Mouse (Mus musculus) left cerebral cortex, postnatal 25 days (tissue): Measurements from ENCODE around the gene Il17re. TPM values are rescaled to one million over a fixed set of nuclear protein-coding genes. Genes with fewer than 3 reads are reported as not detected.

Experiments
- DNase-seq, 2 experiments: peaks; one replicate each; pipeline ENCODE4 v3.0.0; 2022; ENCODE audit warnings: low spot score in 2 of 2, mixed read lengths in 1 of 2
- intact Hi-C: fragments of 180-260 bp; cut with DNase I; formaldehyde crosslinking; loops from one replicate; pipeline ENCODE4 v1.15.1; 2025
- total RNA-seq, 2 experiments: library from RNA; stranded (reverse); gene quantifications; 2 replicates each; pipeline ENCODE4 v1.2.3; 2021

The Il17re gene
- total RNA-seq, 2 experiments from 2014 or later, result 0.34 to 0.66 TPM

GRCm38 (mm10) chr6:113442087-113442441 lies 16.2 kb upstream of the Il17re start:
- DNase-seq, result no peak
- intact Hi-C loops, result loop anchor here (1.0 kb wide), 1 partner anchor 27 kb away; no protein-coding TSS in a partner anchor

- intact Hi-C loops, result loop anchor here (1.0 kb wide), 1 partner anchor 27 kb away; no protein-coding TSS in a partner anchor
- DNase-seq, result peak; percentile 88 to 93
Measured at GRCm38 (mm10) chr6:113442442-113443090, 15.7 kb upstream of the Il17re start, which contains the start of gene Jagn1. Jagn1 (plus strand) TSS chr6:113442569.

DNA sequence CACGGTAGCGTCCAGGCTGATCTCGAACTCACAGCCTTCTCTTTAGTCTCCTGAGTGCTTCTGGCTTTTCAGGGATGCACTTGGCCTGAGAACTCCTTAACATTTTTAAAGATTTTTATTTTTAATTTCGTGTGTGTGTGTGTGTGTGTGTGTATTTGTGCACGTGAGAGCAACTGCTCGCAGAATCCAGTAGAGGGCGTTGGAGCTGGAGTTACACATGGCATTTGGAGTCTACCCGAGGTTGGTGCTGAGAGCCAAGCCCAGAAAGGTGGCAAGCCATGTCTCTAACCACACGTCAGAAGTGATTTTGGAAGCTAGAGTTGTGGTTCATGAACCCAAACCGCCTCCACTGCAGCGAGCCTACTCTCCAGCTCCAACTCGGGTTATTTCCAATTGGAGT lies 15.2 kb upstream of the Il17re start:
- no peak for DNase-seq
- intact Hi-C loops, result no loop called here

- intact Hi-C loops, result no loop called here
Measured at GRCm38 (mm10) chr6:113444207-113444965, 13.9 kb upstream of the Il17re start.

GRCm38 (mm10) chr6:113447639-113448038 lies 10.6 kb upstream of the Il17re start:
- DNase-seq, result no peak

More at GRCm38 (mm10) chr6:113444207-113444965, 13.9 kb upstream of the Il17re start:
- DNase-seq, result no peak

DNA sequence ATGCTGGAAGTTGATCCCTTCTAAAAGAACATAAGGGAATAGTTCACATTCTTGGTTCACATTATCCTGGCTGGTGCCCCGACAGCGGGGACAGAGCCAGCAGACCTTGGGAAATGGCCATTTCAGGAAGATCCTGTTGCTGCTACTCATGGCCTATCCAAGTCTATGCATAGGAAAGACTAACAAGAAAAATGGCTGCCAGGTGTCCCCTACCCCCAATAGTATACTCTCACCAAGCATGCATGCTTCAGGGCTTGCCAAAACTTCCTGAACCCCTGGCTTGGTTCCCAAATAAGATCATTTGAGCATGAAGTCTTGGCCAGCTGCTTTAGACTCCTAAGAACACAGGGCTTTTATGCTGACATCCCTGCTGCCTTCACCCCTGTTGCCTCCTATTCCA lies 6.4 kb upstream of the Il17re start:
- intact Hi-C loops, result loop anchor here (5.0 kb wide), 1 partner anchor 80 kb away; the partner anchor contains the start of genes Emc3 and Fancd2
- no peak for DNase-seq

More at GRCm38 (mm10) chr6:113447639-113448038, 10.6 kb upstream of the Il17re start:
- intact Hi-C loops, result no loop called here

DNA sequence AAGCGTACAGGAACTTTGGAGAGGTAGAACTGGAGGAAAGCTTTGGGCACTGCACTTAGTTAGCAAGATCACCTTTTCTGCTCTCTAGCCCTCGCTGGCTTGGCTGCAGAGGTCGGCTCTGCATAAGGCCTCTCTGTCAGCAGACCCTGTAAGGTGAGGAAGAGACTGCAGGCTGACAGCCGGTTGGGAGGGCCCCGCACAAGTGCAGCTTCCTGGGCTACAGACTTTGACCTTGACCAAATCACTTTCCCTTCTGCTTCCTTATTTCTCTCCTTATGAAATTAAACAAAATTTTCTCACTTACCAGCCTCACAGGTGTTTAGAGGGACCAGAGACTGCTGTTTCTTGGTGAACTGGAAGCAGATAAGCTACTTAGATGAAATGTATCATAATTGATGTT lies 3.3 kb upstream of the Il17re start:
- intact Hi-C loops, result no loop called here

DNA sequence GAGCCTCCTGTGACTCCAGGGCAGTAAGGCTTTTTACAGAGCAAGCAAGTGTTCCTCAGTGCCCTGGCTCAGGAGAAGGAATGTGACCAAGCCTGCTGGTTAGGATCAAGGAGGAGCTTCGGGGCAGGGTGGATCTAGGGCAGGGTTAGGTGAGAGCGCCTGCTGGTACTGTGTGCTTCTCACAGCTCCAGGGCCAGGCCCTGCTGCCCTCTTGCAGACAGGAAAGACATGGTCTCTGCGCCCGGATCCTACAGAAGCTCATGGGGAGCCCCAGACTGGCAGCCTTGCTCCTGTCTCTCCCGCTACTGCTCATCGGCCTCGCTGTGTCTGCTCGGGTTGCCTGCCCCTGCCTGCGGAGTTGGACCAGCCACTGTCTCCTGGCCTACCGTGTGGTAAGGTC lies 351 bp downstream of the Il17re start:
- no peak for DNase-seq
- intact Hi-C loops, result no loop called here

More for the DNA sequence above, 3.3 kb upstream of the Il17re start:
- DNase-seq, result no peak

- DNase-seq, result no peak
- intact Hi-C loops, result no loop called here
Measured at GRCm38 (mm10) chr6:113464040-113464439, 5.8 kb downstream of the Il17re start.

DNA sequence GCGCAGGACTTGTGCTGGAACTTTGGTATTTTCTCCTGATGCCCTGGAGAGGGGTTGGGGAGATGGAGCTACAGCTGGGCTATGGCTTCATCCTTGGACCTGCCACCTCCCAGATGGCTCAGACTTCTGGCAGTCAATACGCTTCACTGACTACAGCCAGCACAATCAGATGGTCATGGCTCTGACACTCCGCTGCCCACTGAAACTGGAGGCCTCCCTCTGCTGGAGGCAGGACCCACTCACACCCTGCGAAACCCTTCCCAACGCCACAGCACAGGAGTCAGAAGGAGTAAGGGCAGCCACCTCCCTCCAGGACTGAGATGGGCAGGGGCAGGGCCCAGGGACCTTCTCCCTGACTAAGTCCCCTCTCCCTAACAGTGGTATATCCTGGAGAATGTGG lies 7.3 kb downstream of the Il17re start:
- intact Hi-C loops, result no loop called here
- no peak for DNase-seq

DNA sequence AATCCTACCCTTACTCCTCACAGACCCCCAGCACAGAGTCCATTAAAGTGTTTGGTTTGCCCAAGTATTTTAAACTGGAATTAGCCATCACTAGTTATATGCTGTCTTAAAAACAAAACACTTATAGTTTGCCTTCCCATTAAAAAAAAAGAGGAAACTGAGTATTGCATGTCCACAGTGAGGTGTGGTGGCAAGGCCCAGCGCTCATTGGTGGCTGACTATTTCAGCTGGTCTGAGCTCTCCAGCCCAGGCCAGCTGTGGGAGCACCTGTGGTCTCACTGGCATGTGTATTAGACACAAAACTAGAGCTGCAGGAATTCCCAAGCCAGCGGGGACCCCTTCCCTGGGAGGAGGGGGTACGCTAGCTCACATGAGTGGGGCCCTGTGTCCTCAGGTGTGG lies 10.2 kb downstream of the Il17re start:
- no peak for DNase-seq
- intact Hi-C loops, result no loop called here

DNA sequence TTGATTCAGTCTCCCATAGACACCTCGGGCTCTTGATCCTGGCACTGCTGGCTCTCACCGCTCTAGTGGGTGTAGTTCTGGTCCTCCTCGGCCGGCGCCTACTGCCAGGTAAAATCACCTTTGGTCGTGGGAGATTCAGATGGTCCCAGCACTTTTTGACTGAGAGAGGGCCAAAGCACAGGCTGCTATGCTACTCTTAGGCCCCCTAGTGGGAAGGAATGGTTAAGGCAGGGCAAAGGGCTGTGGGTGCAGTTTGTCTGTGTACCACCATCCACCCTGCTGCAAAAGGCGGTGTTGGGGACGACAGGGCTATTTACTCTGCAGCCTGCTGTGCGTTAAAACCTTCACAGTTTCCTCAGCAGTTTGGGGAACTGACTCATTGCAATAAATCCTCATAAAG lies 10.7 kb downstream of the Il17re start:
- intact Hi-C loops, result loop anchor here (1.0 kb wide), 1 partner anchor 27 kb away; the partner anchor contains the start of gene Jagn1
- peak; percentile 45 to 55 for DNase-seq

GRCm38 (mm10) chr6:113469432-113469831 lies 11.1 kb downstream of the Il17re start:
- DNase-seq, result peak; percentile 63 to 76
- intact Hi-C loops, result loop anchor here (1.0 kb wide), 1 partner anchor 27 kb away; the partner anchor contains the start of gene Jagn1

DNA sequence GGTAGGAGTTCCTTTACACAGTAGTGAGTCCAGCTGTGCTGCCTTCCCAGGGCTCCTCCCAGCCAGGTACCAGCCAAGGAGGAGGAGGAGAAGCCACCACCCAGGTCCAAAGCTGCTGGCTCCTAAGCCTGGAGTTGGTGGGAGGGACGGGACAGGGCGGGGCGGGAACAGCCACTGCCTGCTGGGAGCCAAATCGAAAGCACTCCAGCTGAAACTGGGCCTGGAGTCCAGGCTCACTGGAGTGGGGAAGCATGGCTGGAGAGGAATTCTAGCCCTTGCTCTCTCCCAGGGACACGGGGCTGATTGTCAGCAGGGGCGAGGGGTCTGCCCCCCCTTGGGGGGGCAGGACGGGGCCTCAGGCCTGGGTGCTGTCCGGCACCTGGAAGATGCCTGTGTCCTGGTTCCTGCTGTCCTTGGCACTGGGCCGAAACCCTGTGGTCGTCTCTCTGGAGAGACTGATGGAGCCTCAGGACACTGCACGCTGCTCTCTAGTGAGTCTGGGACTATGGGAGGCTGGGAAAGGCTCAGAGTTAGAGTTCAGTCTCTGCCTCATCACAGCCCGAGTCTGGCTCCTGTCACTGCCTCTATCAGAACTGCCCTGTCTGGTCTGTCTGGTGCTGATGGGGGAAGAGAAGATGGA lies 13.1 kb downstream of the Il17re start, which contains the start of gene Il17rc:
Il17rc (plus strand) TSS at position 131 of the 640 bp plus-strand sequence.
- intact Hi-C loops, result no loop called here
- DNase-seq, result no peak

DNA sequence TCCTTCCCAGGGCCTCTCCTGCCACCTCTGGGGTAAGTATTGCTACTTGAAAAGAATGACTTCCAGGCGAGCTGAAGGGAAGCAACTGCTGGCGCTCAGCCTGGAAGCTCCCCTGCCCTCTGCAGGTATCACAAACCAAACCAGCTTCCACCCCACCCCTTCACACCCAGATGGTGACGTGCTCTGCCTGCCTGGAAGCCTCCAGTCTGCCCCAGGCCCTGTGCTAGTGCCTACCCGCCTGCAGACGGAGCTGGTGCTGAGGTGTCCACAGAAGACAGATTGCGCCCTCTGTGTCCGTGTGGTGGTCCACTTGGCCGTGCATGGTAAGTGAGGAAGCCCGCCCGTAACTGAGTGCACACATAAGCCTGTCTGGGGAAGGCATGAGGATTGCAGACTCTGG lies 13.8 kb downstream of the Il17re start:
- intact Hi-C loops, result no loop called here
- no peak for DNase-seq

GRCm38 (mm10) chr6:113473246-113473645 lies 15.0 kb downstream of the Il17re start:
- no peak for DNase-seq
- intact Hi-C loops, result no loop called here

DNA sequence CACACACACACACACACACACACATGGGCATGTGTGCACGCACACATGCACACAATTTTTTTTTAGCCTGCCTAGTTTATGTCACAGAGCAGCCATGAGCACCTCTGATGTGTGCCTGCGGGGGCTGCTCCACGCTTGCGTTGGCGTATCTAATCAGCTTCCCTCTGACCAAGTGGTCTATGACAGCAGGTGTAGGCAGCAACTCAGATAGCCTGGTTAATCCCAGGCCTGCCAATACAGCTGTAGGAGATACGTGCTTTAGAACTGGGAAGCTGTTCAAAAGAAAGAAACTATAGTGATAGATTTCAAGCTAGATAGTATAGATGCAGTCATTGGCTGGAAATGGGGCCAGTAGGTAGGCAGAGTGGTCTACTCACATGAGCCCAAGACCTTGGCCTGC lies 15.4 kb downstream of the Il17re start:
- DNase-seq, result no peak
- intact Hi-C loops, result no loop called here

- intact Hi-C loops, result no loop called here
- no peak for DNase-seq
Measured at GRCm38 (mm10) chr6:113477353-113477752, 19.1 kb downstream of the Il17re start.

- DNase-seq, result no peak
- intact Hi-C loops, result no loop called here
Measured at GRCm38 (mm10) chr6:113478906-113479305, 20.6 kb downstream of the Il17re start.
